Mouse (Mus musculus) erythroblast, embryonic 14.5 days (primary cell): ENCODE data around the gene Rae1.

Source experiments
- GATA1 ChIP-seq: IDR thresholded peaks from 2 replicates; pipeline ENCODE4 v1.6.1; 2012; ENCODE audit warnings: low read length, inconsistent platforms, mixed read lengths
- TAL1 ChIP-seq: IDR thresholded peaks from 3 replicates; pipeline ENCODE4 v1.6.1; 2012; ENCODE audit warnings: low read length, inconsistent platforms, mixed read lengths

DNA sequence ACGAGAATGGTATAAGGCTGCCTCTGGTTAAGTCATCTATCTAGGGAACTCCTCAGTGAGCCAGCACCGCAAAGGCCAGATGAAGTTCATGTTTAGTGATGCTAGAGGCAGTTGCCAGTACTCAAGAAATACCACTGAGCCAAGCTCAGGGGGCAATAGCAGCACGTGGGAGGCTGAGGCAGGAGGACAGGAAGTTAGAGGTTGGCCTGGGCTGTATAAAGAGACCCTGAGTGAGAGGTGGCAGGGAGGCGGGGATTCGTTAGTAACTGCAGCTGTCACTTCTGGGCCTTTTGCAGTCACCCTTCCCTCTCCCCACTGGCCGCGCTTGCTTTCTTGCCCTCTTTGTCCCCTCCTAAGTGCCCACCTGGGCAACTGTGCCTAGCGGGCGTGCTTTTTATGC, 19.4 kb downstream of the Rae1 start:
- TF ChIP-seq GATA1 (no peak), TAL1 (no peak)
